In the genomic region with DNA sequence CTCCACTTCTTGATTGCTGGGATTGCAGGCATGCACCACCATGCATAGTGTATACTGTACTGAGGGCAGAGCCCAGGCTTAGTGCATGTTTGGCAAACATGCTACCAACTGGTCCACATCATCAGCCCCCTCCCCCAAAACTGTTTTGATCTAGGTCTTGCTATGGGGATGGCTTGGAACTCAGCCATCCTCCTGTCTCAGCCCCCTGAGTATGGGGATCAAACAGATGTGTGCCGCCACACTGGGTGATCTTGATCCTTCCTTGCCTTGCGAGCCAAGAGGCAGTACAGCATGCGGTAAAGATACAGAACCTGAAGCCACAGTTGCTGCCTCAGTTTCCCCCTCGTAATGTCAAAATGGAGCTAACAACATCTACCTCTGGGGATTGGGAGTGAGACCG, we compare ENCODE assay signal across 9 mouse cellular contexts. TPM values are rescaled to one million over a fixed set of nuclear protein-coding genes. Genes with fewer than 3 reads are reported as not detected.
A peak's percentile ranks its signal among the peaks of the same experiment; 100 is the strongest.
DNase-seq lines count a peak whose midpoint lies in the region; ATAC-seq lines count a peak whose summit lies in the region.
"Had no signal": no experiment of that assay in that cellular context is flagged by ENCODE, and none has a peak within 500 bp of the region (broad histone marks: within the 10 kb centered on the region; RNA-seq: fewer than 3 reads in every experiment).

No protein-coding gene starts in this region.

- peaks cover 32% of the 10 kb centered on the region for H3K4me1 ChIP-seq in kidney, embryonic 14.5 days (ENCODE audit: control insufficient read depth, insufficient read depth, low read length)
- H3K4me1 ChIP-seq in embryonic facial prominence, embryonic 13.5 days = peaks cover 31% of the 10 kb centered on the region
- H3K4me1 ChIP-seq in hindbrain, embryonic 10.5 days (replicated peaks) = peaks cover 48% of the 10 kb centered on the region
- H3K4me1 ChIP-seq in midbrain, embryonic 16.5 days (ENCODE audit: control insufficient read depth, insufficient read depth, low read length) = peaks cover 31% of the 10 kb centered on the region

- no peak overlapping the region for H3K4me3 ChIP-seq in kidney, embryonic 14.5 days (ENCODE audit: low read length)
- H3K4me3 ChIP-seq in embryonic facial prominence, embryonic 13.5 days = no peak overlapping the region; the same call in 1 of the 2 replicates
- H3K4me3 ChIP-seq in hindbrain, embryonic 10.5 days = peak overlapping the region; percentile 79; the same call in 1 of the 2 replicates
- H3K4me3 ChIP-seq in midbrain, embryonic 16.5 days (ENCODE audit: low read depth, low read length) = peak overlapping the region; percentile 61

- H3K27me3 ChIP-seq in kidney, embryonic 14.5 days (ENCODE audit: control insufficient read depth, insufficient read depth, low read length) = no peaks in the 10 kb centered on the region
- H3K27me3 ChIP-seq in embryonic facial prominence, embryonic 13.5 days = peaks cover 5% of the 10 kb centered on the region; the same call in 1 of the 2 replicates
- peaks cover 11% of the 10 kb centered on the region; the same call in 1 of the 2 replicates for H3K27me3 ChIP-seq in hindbrain, embryonic 10.5 days (ENCODE audit: insufficient read depth, poor library complexity, severe bottlenecking)
- H3K27me3 ChIP-seq in midbrain, embryonic 16.5 days (ENCODE audit: control insufficient read depth, insufficient read depth, low read depth, low read length) = no peaks in the 10 kb centered on the region

- 71% methylated on average over 5 of the region's 5 CpGs for WGBS in kidney, embryonic 14.5 days
- WGBS in embryonic facial prominence, embryonic 13.5 days = 66% methylated on average over 5 of the region's 5 CpGs
- 74% methylated on average over 5 of the region's 5 CpGs for WGBS in hindbrain, embryonic 10.5 days
- WGBS in midbrain, embryonic 16.5 days = 56% methylated on average over 5 of the region's 5 CpGs

- H3K9me3 ChIP-seq in kidney, embryonic 14.5 days (ENCODE audit: control insufficient read depth, low read length) = no peaks in the 10 kb centered on the region
- no peaks in the 10 kb centered on the region for H3K9me3 ChIP-seq in embryonic facial prominence, embryonic 13.5 days
- no peaks in the 10 kb centered on the region for H3K9me3 ChIP-seq in hindbrain, embryonic 10.5 days
- H3K9me3 ChIP-seq in midbrain, embryonic 16.5 days (replicated peaks; ENCODE audit: control insufficient read depth, low read length, poor library complexity, severe bottlenecking) = no peaks in the 10 kb centered on the region
- H3K9me3 ChIP-seq: megakaryocyte, embryonic 14.5 days had no signal

- H3K9ac ChIP-seq in kidney, embryonic 14.5 days (ENCODE audit: low read depth, low read length) = no peak overlapping the region
- no peak overlapping the region for H3K9ac ChIP-seq in embryonic facial prominence, embryonic 13.5 days
- H3K9ac ChIP-seq in midbrain, embryonic 16.5 days (ENCODE audit: low read depth, low read length) = peak overlapping the region; percentile 78

- H3K36me3 ChIP-seq in kidney, embryonic 14.5 days (ENCODE audit: control insufficient read depth, insufficient read depth, low read length) = peaks cover 16% of the 10 kb centered on the region
- peaks cover 38% of the 10 kb centered on the region for H3K36me3 ChIP-seq in embryonic facial prominence, embryonic 13.5 days
- H3K36me3 ChIP-seq in hindbrain, embryonic 10.5 days = peaks cover 11% of the 10 kb centered on the region
- H3K36me3 ChIP-seq in midbrain, embryonic 16.5 days (ENCODE audit: control insufficient read depth, insufficient read depth, low read length) = peaks cover 3% of the 10 kb centered on the region; the same call in 1 of the 2 replicates

- DNase-seq in kidney, adult 11 months = no peak
- no peak for DNase-seq in hindbrain, embryonic 10.5 days (ENCODE audit: low spot score)
- DNase-seq in gastrocnemius, adult 18-20 months (ENCODE audit: low spot score) = no peak
- no peak for DNase-seq in spleen, postnatal 14 days (ENCODE audit: low spot score in 2 of 2)

- peak overlapping the region; percentile 91 for H3K4me2 ChIP-seq in kidney, embryonic 14.5 days (replicated peaks; ENCODE audit: low read depth, low read length)
- peak overlapping the region; percentile 80 for H3K4me2 ChIP-seq in embryonic facial prominence, embryonic 13.5 days
- H3K4me2 ChIP-seq in midbrain, embryonic 16.5 days (ENCODE audit: low read length) = peak overlapping the region; percentile 74

- H3K27ac ChIP-seq in kidney, embryonic 14.5 days (ENCODE audit: low read depth, low read length) = no peak overlapping the region
- 0 out of 2 replicates have a peak overlapping the region, but pooled peaks have one; percentile 90 for H3K27ac ChIP-seq in embryonic facial prominence, embryonic 13.5 days
- H3K27ac ChIP-seq in hindbrain, embryonic 10.5 days = peak overlapping the region; percentile 91; the same call in 1 of the 2 replicates
- H3K27ac ChIP-seq in midbrain, embryonic 16.5 days (ENCODE audit: low read length) = peak overlapping the region; percentile 75

- ATAC-seq in kidney, embryonic 14.5 days (ENCODE audit: low FRiP score, low TSS enrichment) = no peak
- ATAC-seq in embryonic facial prominence, embryonic 13.5 days (ENCODE audit: insufficient number of reproducible peaks, insufficient read depth, low FRiP score, low TSS enrichment, low read depth) = no peak
- no peak; the same call in 1 of the 2 replicates for ATAC-seq in midbrain, embryonic 16.5 days

RNA-seq across cellular contexts. Expression of gene Slc8a2, which starts 0.7 kb away (rescaled TPM):
- 0.21 and 0.24 TPM in 2 replicates for polyA plus RNA-seq in kidney, embryonic 14.5 days (2014; fragmentation: Nextera tagmentation; extraction: Ambion mirVana)
- polyA plus RNA-seq in embryonic facial prominence, embryonic 13.5 days (2015; fragmentation: Nextera tagmentation; extraction: Ambion mirVana) = 0.34 and 0.37 TPM in 2 replicates
- polyA plus RNA-seq in hindbrain, embryonic 10.5 days (2016; fragmentation: Nextera tagmentation; extraction: Ambion mirVana) = 0.26 and 0.42 TPM in 2 replicates
- polyA plus RNA-seq in midbrain, embryonic 16.5 days (2015; fragmentation: Nextera tagmentation; extraction: Ambion mirVana) = 0.73 and 1.0 TPM in 2 replicates
- under 1 TPM; 0.11 to 0.21 TPM for total RNA-seq in gastrocnemius, adult 18-20 months (2021)

RNA-seq across cellular contexts. Expression of gene Kptn, which starts 9.2 kb away (rescaled TPM):
- 25.1 and 29.2 TPM in 2 replicates for polyA plus RNA-seq in kidney, embryonic 14.5 days (2014; fragmentation: Nextera tagmentation; extraction: Ambion mirVana)
- 44.9 and 45.6 TPM in 2 replicates for polyA plus RNA-seq in embryonic facial prominence, embryonic 13.5 days (2015; fragmentation: Nextera tagmentation; extraction: Ambion mirVana)
- 27.0 and 30.5 TPM in 2 replicates for polyA plus RNA-seq in hindbrain, embryonic 10.5 days (2016; fragmentation: Nextera tagmentation; extraction: Ambion mirVana)
- polyA plus RNA-seq in midbrain, embryonic 16.5 days (2015; fragmentation: Nextera tagmentation; extraction: Ambion mirVana) = 50.6 and 53.6 TPM in 2 replicates
- total RNA-seq in gastrocnemius, adult 18-20 months (2021) = 10 to 100 TPM; 10.2 to 12.6 TPM

RNA-seq across cellular contexts. Expression of gene Napa, which starts 30.6 kb away (rescaled TPM):
- polyA plus RNA-seq in kidney, embryonic 14.5 days (2014; fragmentation: Nextera tagmentation; extraction: Ambion mirVana) = 179 and 188 TPM in 2 replicates
- polyA plus RNA-seq in embryonic facial prominence, embryonic 13.5 days (2015; fragmentation: Nextera tagmentation; extraction: Ambion mirVana) = 195 and 216 TPM in 2 replicates
- polyA plus RNA-seq in hindbrain, embryonic 10.5 days (2016; fragmentation: Nextera tagmentation; extraction: Ambion mirVana) = 193 and 221 TPM in 2 replicates
- polyA plus RNA-seq in midbrain, embryonic 16.5 days (2015; fragmentation: Nextera tagmentation; extraction: Ambion mirVana) = 218 and 245 TPM in 2 replicates
- 100 to 1,000 TPM; 101 to 131 TPM for total RNA-seq in gastrocnemius, adult 18-20 months (2021)

RNA-seq across cellular contexts. Expression of gene Meis3, which starts 46.0 kb away (rescaled TPM):
- polyA plus RNA-seq in kidney, embryonic 14.5 days (2014; fragmentation: Nextera tagmentation; extraction: Ambion mirVana) = 26.1 and 28.0 TPM in 2 replicates
- polyA plus RNA-seq in embryonic facial prominence, embryonic 13.5 days (2015; fragmentation: Nextera tagmentation; extraction: Ambion mirVana) = 49.8 and 54.4 TPM in 2 replicates
- polyA plus RNA-seq in hindbrain, embryonic 10.5 days (2016; fragmentation: Nextera tagmentation; extraction: Ambion mirVana) = 117 and 173 TPM in 2 replicates
- polyA plus RNA-seq in midbrain, embryonic 16.5 days (2015; fragmentation: Nextera tagmentation; extraction: Ambion mirVana) = 143 and 147 TPM in 2 replicates
- total RNA-seq in gastrocnemius, adult 18-20 months (2021) = 1 to 10 TPM in 1 of 2 experiments, under 1 TPM in 1; 0.62 to 1.4 TPM
- total RNA-seq: common myeloid progenitor, adult 5-6 weeks had no signal

Comparison
In these comparisons a context has a peak if more than half of its experiments do, and no peak if none do; other contexts are left out.
1. H3K4me3 ChIP-seq: peak in hindbrain, embryonic 10.5 days (single experiment) and midbrain, embryonic 16.5 days (single experiment); none in kidney, embryonic 14.5 days (single experiment) and embryonic facial prominence, embryonic 13.5 days (single experiment).
2. Peak in every context shown above with its lines, with median percentiles within 50 percentile points of each other: H3K4me2 ChIP-seq.